30 mouse cellular contexts compared by ENCODE assay signal in the genomic region with DNA sequence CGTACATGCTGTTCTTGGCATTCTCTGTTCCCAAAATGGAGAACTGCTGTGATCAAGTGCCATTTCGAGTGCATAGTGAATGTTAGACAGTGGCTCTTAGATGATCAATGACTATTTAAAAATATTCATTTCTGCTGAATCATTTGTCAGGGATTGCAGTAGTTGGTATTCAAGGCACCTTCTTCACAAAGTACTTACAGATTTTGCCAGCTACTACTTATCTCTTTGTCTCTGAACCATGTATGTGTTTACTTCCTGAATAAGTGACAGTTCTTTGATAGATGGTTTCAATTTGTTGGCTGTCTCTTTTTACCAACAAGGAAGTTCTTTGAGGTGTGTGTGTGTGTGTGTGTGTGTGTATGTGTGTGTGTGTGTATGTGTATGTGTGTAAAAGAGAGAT.
DNase-seq lines count a peak whose midpoint lies in the region; TF ChIP-seq lines count a peak whose summit lies in the region.
"Had no signal": no experiment of that assay in that cellular context is flagged by ENCODE, and none has a peak within 500 bp of the region (broad histone marks: within the 10 kb centered on the region; RNA-seq: fewer than 3 reads in every experiment).

No protein-coding gene starts in this region.

- no peaks in the 10 kb centered on the region for H3K9me3 ChIP-seq in MEL (replicated peaks; ENCODE audit: insufficient read depth, low read length)
- H3K9me3 ChIP-seq: embryonic facial prominence, embryonic 12.5 days; hindbrain, embryonic 13.5 days; limb, embryonic 12.5 days; liver, embryonic 15.5 days; neural tube, embryonic 13.5 days had no signal

- no peak overlapping the region for H3K9ac ChIP-seq in MEL (ENCODE audit: control insufficient read depth, low read depth, low read length, poor library complexity, severe bottlenecking)
- H3K9ac ChIP-seq: embryonic facial prominence, embryonic 12.5 days; hindbrain, embryonic 13.5 days; limb, embryonic 12.5 days; liver, embryonic 15.5 days; lung, embryonic 14.5 days; neural tube, embryonic 13.5 days had no signal

- no peak overlapping the region for H3K4me3 ChIP-seq in MEL (ENCODE audit: control insufficient read depth in 1 of 2, insufficient read depth in 1 of 2, low read depth in 2 of 2, low read length in 2 of 2)
- H3K4me3 ChIP-seq: embryonic facial prominence, embryonic 12.5 days; hindbrain, embryonic 13.5 days; left cerebral cortex, adult 2 months; limb, embryonic 12.5 days; liver, embryonic 15.5 days; myocyte; neural tube, embryonic 13.5 days had no signal

- no peak for TF ChIP-seq POLR2A in MEL (IDR thresholded peaks at IDR 0.05; ENCODE audit: control insufficient read depth in 1 of 2, insufficient read depth in 1 of 2, low read depth in 1 of 2, low read length in 2 of 2, poor library complexity in 1 of 2)

- H3K79me2 ChIP-seq in MEL (ENCODE audit: control insufficient read depth, insufficient read depth, low read length, poor library complexity) = no peaks in the 10 kb centered on the region

- H3K27me3 ChIP-seq in MEL (ENCODE audit: control insufficient read depth in 1 of 2, insufficient read depth in 2 of 2, low read length in 2 of 2) = no peaks in the 10 kb centered on the region; a peak in 1 of 4 replicates
- H3K27me3 ChIP-seq: embryonic facial prominence, embryonic 12.5 days; hindbrain, embryonic 13.5 days; limb, embryonic 12.5 days; liver, embryonic 15.5 days; neural tube, embryonic 13.5 days had no signal

- TF ChIP-seq CTCF in MEL (IDR thresholded peaks at IDR 0.05 in 2 of 3, conservative IDR thresholded peaks at IDR 0.05 in 1 of 3; ENCODE audit: control insufficient read depth in 1 of 3, insufficient read depth in 1 of 3, low read depth in 2 of 3, low read length in 3 of 3, poor library complexity in 1 of 3, severe bottlenecking in 1 of 3) = no peak

- 42% methylated on average over 2 of the region's 2 CpGs for WGBS in large intestine, adult 2 months

- 0 out of 4 replicates have a peak, but pooled peaks cover 0 to 2% of the 10 kb centered on the region in 2 experiments for H3K4me1 ChIP-seq in MEL (ENCODE audit: control insufficient read depth in 1 of 2, insufficient read depth in 2 of 2, low read length in 2 of 2)
- H3K4me1 ChIP-seq: embryonic facial prominence, embryonic 12.5 days; hindbrain, embryonic 13.5 days; limb, embryonic 12.5 days; liver, embryonic 15.5 days; neural tube, embryonic 13.5 days had no signal

- no peak for TF ChIP-seq EP300 in MEL (IDR thresholded peaks at IDR 0.05; ENCODE audit: low read depth in 1 of 2, low read length in 2 of 2)

- H3K27ac ChIP-seq in MEL (ENCODE audit: control insufficient read depth, low read depth, low read length) = no peak overlapping the region
- H3K27ac ChIP-seq: embryonic facial prominence, embryonic 12.5 days; hindbrain, embryonic 13.5 days; left cerebral cortex, adult 2 months; limb, embryonic 12.5 days; liver, embryonic 15.5 days; neural tube, embryonic 13.5 days; stomach, postnatal 0 days had no signal

- TF ChIP-seq RAD21 in MEL (IDR thresholded peaks at IDR 0.05; ENCODE audit: low read depth, low read length) = no peak

- no peaks in the 10 kb centered on the region; a peak in 1 of 4 replicates for H3K36me3 ChIP-seq in MEL (ENCODE audit: control insufficient read depth in 1 of 2, insufficient read depth in 2 of 2, low read length in 2 of 2)
- H3K36me3 ChIP-seq: embryonic facial prominence, embryonic 12.5 days; hindbrain, embryonic 13.5 days; limb, embryonic 12.5 days; liver, embryonic 15.5 days; neural tube, embryonic 13.5 days had no signal

- peak; percentile 9 for DNase-seq in thymus, postnatal 25 days
- no peak for DNase-seq in thymus, postnatal 10 days (ENCODE audit: low spot score in 2 of 2)
- DNase-seq in MEL (ENCODE audit: low read depth, low spot score) (peak; percentile 49), MN1 (ENCODE audit: low spot score) (no peak)
- DNase-seq in large intestine, adult 2 months (ENCODE audit: low read depth, low spot score) = peak; percentile 45
- no peak for DNase-seq in lung, postnatal 25 days (ENCODE audit: low spot score)
- no peak for DNase-seq in layer of hippocampus, adult 11-12 months (ENCODE audit: low spot score)
- DNase-seq: adrenal gland, postnatal 14 days; cerebellum, adult 11 months; cerebellum, adult 9-10 months; cerebellum, postnatal 36 days; embryo, embryonic 11 days; gastrocnemius, postnatal 25 days; heart, adult 18-20 months; heart, postnatal 36 days; kidney, adult 8-10 months; kidney, postnatal 10 days; lung, embryonic 14.5 days; lung, postnatal 14 days; retina, postnatal 1 day; right cerebral cortex, postnatal 14 days; thymus, adult 2 months had no signal

TF ChIP-seq in MEL, 35 proteins besides CTCF, POLR2A, EP300 and RAD21:
- TF ChIP-seq NELFE (IDR thresholded peaks at IDR 0.05; ENCODE audit: low read depth, low read length) (no peak), CHD2 (IDR thresholded peaks at IDR 0.05; ENCODE audit: low read length) (no peak), POLR2AphosphoS5 (IDR thresholded peaks at IDR 0.05; ENCODE audit: borderline replicate concordance, low read depth, low read length) (no peak), ETS1 (IDR thresholded peaks at IDR 0.05; ENCODE audit: low read depth, low read length) (no peak), KAT2A (conservative IDR thresholded peaks at IDR 0.05; ENCODE audit: low read depth, low read length) (no peak), UBTF (IDR thresholded peaks at IDR 0.05; ENCODE audit: borderline replicate concordance, insufficient read depth, low read depth, low read length) (no peak), SIN3A (IDR thresholded peaks at IDR 0.05; ENCODE audit: low read length) (no peak), RCOR1 (IDR thresholded peaks at IDR 0.05; ENCODE audit: low read depth, low read length) (no peak), MAX (IDR thresholded peaks at IDR 0.05; ENCODE audit: low read length) (no peak)
TF ChIP-seq in MEL: peak in this region for 0.

Comparison
In these comparisons a context has a peak if more than half of its experiments do, and no peak if none do; other contexts are left out.
1. DNase-seq: peak in thymus, postnatal 25 days (single experiment), MEL (single experiment) and large intestine, adult 2 months (single experiment); none in thymus, postnatal 10 days (0 of 2), lung, postnatal 25 days (single experiment), MN1 (single experiment) and layer of hippocampus, adult 11-12 months (single experiment).